Mouse (Mus musculus) frontal cortex, adult 2 months (tissue): Measurements from ENCODE around the gene Peg12. TPM values are rescaled to one million over a fixed set of nuclear protein-coding genes. Genes with fewer than 3 reads are reported as not detected.

Experiments
- polyA plus RNA-seq: library from polyadenylated mRNA; depleted of rRNA; stranded (reverse); fragments of >200 nt; gene quantifications from 2 replicates; pipeline ENCODE4 v1.2.3, GENCODE M21; 2012; rRNA removed

Gene Peg12
- polyA plus RNA-seq, 1 experiment: 0.24 TPM

Other genes with a start within 250 kb of the Peg12 start
- gene Ndn, start 117.9 kb downstream of the Peg12 start, polyA plus RNA-seq: 110 and 122 TPM in 2 replicates
- gene Magel2, start 87.5 kb downstream of the Peg12 start, polyA plus RNA-seq: 0.53 and 0.80 TPM in 2 replicates
- 4.4 and 4.5 TPM in 2 replicates for gene Mkrn3, start 44.4 kb downstream of the Peg12 start, polyA plus RNA-seq